Mouse (Mus musculus) cerebellum, adult 9-11 months (tissue): ENCODE results near the gene Sin3a.

Experiments
- DNase-seq: peaks from one replicate; pipeline ENCODE4 v3.0.0; 2022

The Sin3a gene

GRCm38 (mm10) chr9:57071801-57072351, at the start of gene Sin3a:
Gene Sin3a (plus strand): TSS chr9:57072040.
- peak; percentile 83 for DNase-seq

- no peak for DNase-seq
Measured at GRCm38 (mm10) chr9:57031756-57032155, 40.1 kb upstream of the Sin3a start.

DNA sequence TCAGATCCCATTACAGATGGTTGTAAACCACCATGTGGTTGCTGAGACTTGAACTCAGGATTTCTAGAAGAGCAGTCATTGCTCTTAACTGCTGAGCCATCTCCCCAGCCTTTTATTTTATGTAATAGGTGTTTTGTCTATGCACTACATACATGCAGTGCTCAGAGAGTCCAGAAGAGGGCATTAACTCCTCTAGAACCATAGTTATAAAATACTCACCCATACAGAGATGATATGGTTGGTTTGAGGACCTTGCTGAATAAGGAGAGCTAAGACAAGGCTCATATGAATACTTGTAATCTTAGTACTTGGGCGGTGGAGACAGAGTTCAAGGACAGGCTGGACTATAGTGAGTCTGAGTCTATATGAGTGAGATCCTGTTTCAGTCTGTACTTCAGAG, 15.6 kb upstream of the Sin3a start:
- DNase-seq, result peak; percentile 69

DNA sequence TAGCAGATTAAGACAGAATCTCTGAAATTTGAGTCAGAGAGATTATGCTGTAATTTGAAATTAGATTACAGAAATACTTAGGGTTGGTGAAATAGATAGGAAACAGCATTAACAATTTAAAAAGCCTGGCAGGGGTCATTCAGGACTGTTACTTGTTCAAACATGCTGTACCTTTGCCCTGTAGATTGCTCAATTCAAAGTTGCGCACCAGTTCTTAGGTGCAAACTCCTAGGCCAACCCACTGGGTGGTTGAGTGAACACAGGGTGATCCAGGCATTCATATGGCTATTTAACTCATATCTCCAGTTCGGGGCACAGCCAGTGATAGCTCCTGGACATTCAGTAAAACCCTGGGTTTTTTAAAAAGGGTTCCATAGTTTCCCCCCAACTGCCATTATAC, 7.7 kb upstream of the Sin3a start:
- no peak for DNase-seq

DNA sequence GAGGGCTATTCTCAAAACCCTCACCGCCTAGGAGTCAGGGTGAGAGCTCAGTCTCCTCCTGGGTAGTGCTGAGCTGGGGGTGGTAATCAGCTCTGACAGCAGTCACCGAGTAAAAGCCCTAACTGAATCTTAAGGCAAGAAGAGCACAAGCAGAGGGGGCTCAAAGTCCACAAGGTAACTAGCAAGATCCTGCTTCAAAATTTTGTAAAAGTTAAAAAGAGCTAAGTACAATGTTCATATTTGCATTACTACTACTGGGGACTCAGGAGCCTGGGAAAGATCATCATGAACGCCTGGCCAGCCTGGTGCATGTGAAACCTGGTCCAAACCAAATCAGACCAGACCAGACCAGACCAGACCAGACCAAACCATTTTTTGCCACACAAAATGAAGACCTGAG, 3.6 kb upstream of the Sin3a start:
- DNase-seq, result no peak

DNA sequence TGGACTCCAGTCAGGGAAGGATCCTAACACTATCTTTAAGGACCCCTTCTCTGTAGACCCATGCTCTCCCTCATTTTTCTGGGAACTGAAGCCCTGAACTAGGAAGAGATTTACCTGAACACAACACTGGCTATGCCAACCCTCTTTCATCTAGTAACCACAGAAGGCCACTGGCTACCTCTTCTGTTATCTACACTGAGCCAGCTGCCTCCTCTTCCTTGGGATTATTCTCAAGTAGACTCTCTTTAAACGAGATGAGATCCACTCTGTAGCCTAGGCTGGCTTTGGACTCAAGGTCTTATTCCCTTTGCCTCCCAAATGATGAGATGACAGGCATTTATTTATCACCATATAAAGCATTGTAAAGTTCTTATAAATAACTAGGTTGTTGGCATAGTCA, 1.6 kb upstream of the Sin3a start:
- no peak for DNase-seq

GRCm38 (mm10) chr9:57070800-57071545, 867 bp upstream of the Sin3a start:
- DNase-seq, result no peak

DNA sequence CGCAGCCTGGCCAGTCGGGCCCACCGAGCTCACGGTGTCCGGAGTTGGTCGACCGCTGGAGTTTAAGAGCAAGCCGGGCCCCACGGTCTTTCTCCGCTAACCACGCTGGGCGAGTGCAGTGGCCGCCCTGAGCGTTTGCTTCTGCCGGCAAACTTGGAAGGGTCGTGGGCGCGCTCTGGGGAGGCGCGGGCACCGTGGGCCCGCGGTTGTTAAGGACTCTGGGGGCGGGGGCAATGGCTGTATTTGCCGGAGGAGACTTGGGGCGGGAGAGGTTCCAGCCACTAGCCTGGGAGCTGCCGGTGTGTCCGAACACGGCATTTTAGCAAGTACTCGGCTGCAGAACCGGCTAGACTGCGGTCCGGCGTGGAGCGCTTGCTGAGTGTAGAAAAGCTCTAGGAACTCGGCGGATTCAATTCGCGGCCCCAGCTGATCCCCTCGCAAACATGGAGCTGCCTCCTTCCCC, 717 bp downstream of the Sin3a start:
- DNase-seq, result no peak

GRCm38 (mm10) chr9:57072989-57073789, 1.3 kb downstream of the Sin3a start:
- DNase-seq, result peak; percentile 99

- DNase-seq, result no peak
Measured at GRCm38 (mm10) chr9:57073790-57074094, 1.9 kb downstream of the Sin3a start.

DNA sequence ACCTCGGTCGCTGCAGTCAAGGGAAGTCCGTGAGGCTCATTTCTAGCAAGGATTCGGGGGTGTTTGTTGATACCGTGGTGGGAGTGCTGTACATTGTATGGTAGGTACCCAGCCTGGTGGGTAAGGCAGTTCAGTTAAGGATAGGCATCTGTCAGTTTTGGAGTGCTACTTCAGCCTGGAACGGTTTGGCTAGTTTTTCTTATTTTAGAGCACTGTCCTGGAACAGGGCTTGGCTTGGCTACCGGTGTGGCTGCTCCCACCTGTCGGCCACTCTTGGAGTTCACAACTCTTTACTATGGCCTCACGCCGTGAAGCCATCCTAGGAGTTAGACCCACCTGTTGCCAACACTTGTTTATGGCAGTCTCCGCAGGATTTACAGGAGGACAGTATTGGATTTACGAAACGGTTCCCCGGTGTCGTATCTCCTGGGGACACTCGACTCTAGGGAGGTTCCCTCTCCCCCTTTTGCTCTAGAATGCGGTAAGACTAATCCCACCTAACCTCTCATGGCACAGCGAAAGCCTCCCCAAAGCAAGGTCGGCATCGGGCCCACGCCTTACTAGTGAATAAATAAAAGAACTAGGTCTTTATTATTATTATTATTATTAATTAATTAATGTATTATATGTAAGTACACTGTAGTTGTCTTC, 2.5 kb downstream of the Sin3a start:
- peak; percentile 79 for DNase-seq

DNA sequence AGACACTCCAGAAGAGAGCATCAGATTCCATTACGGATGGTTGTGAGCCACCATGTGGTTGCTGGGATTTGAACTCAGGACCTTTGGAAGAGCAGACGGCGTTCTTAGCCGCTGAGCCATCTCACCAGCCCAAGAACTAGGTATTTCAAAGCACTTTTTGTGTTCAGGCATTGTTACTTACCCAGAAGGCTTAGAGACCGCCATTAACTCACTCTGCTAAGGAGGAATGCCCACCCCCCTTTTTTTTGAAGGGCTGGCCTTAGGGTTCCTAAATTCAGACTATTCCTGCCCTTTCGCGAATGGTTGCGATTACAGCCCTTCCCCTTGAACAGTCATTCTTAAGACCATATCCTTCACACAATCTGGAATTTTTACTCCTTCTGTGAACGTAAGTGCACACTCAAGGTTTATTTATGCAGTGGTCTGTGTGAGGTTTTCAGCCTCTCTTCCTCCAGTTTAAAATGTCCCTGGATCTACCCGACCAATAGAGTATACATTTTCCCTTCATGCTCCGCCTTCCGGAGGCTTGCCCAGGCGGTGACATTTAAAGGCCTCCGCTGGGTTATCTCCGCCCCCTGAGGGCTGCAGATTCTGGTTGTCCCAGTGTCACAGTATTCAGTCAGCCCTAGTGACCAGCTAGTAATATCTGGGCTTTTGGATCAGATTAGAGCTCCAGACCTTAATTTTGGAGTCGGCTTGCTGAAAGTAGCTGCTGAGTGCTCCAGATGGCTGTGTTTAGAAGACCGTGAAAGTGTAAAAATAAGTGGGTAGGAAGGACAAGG, 3.2 kb downstream of the Sin3a start:
- DNase-seq, result peak; percentile 84

DNA sequence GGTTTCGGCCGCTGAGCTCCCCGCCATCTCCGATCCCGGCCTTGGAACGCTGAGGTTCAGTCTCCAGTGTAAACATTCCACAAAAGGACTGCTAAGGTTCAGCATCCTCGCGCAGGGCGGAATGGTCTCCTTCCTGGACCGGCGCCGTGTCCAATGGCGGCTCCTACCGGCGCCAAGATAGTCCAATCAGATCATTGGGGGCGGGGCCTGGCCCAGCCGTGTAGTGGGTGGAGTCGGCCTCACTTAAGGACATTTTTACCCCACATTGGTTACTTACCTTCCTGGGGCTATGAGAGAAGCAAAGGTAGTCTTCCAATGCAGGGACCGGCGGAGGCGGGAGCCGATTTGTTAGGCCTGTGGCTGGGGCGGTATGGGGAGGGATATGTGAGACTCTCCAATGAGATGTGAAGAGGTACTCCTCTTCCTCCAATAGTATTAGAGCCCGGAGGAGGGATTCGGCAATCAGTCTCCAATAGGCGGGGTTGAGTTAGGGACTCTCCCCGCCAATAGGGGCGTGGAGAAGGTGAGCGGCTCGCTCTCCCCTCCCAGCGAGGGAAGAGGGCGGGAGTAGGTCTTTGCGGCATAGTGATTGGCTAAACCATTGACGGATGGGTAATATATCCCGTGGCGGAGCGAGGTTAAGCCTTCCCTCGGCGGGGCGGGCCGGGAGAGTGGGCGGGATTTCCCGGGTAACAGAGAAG, 4.0 kb downstream of the Sin3a start:
- peak; percentile 100 for DNase-seq

- peak; percentile 93 for DNase-seq
Measured at GRCm38 (mm10) chr9:57076701-57077660, 5.1 kb downstream of the Sin3a start.

DNA sequence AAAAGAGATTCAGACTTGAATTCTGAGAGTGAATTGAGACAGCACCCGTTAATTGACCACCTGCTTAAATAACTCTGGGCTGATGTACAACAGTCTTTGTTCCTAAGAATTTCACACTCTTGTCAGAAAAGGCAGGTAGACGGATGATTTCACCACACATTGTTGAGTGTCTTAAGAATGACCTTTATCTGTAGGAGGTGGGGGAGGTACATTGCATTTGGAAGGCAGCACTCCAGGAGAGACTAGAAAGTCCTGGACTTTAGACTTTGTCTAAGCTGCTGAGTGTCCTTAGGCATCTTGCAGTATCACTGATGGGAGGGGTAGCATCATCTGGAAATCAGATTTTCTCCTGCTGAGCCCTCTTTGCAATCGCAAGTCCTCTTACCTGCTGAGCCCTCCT, 10.4 kb downstream of the Sin3a start:
- DNase-seq, result no peak

GRCm38 (mm10) chr9:57117261-57117755, 45.5 kb downstream of the Sin3a start:
- no peak for DNase-seq

- DNase-seq, result peak; percentile 24
Measured at GRCm38 (mm10) chr9:57129641-57130040, 57.8 kb downstream of the Sin3a start.

DNA sequence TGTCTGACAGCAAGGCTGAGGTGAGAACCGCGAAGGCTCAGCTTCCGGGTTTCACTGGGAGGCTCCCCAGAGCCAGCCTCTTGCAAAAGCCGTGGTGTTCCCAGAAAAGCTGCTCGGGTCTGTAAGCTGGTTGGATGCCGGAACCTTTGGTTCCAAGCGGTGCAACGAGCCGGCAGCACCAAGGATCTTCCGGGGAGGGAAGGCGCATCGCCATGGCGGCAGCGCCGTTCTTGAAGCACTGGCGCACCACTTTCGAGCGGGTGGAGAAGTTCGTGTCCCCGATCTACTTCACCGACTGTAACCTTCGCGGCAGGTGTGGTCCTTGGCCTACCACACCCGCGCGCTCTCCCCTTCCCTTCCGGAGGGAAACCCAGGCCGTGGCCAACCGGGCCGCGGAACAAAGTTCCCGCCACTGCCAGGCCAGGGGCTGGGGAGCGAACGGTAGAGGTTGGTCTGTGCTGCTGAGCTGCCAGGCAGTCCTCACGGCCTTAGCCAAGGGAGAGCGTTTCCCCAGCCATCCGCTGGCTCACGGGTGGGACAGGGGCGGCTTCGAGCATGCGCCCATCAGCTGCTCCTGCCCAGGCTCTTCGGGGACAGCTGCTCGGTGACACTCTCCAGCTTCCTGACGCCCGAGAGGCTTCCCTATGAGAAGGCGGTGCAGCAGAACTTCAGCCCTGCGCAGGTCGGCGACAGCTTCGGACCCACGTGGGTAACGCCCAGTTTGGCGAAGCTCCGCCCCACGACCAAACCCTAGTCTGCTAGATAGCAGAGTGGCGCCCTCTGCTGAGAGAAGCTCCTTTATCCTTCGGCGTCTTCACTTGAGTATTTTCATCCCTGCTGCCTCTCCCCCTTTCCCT, 59.0 kb downstream of the Sin3a start, which contains the start of gene Man2c1:
Man2c1 (plus strand) TSS at position 114 of the 857 bp plus-strand sequence.
- peak; percentile 96 for DNase-seq

- no peak for DNase-seq
Measured at GRCm38 (mm10) chr9:57137246-57137645, 65.4 kb downstream of the Sin3a start.
